Mouse (Mus musculus) adrenal gland, postnatal 0 days (tissue): ENCODE results near the gene B4galt3. TPM values are rescaled to one million over a fixed set of nuclear protein-coding genes. Genes with fewer than 3 reads are reported as not detected.

ENCODE experiments used
- polyA plus RNA-seq: library from polyadenylated mRNA; unstranded; fragments of >200 nt; fragmentation: Nextera tagmentation; extraction: Ambion mirVana; gene quantifications from 2 replicates; pipeline ENCODE4 v1.2.1, GENCODE M21; 2015

B4galt3 gene
- polyA plus RNA-seq: 25.8 and 38.1 TPM in 2 replicates

GRCm38 (mm10) chr1:171269848-171270572 lies at the start of gene B4galt3:
TSS of gene B4galt3 (plus strand) at chr1:171270328.

GRCm38 (mm10) chr1:171222238-171223155 lies 47.6 kb upstream of the B4galt3 start, which contains the start of gene Tomm40l:
TSS of gene Tomm40l (minus strand) at chr1:171222514.

GRCm38 (mm10) chr1:171224857-171225256 lies 45.3 kb upstream of the B4galt3 start, which contains the start of gene Apoa2:
TSS of gene Apoa2 (plus strand) at chr1:171225054.

GRCm38 (mm10) chr1:171234126-171234525 lies 36.0 kb upstream of the B4galt3 start, which contains the start of gene Fcer1g:
TSS of gene Fcer1g (minus strand) at chr1:171234365.

GRCm38 (mm10) chr1:171249913-171250600 lies 20.1 kb upstream of the B4galt3 start, which contains the start of gene Adamts4:
TSS of gene Adamts4 (plus strand) at chr1:171250421.

GRCm38 (mm10) chr1:171250680-171251593 lies 19.2 kb upstream of the B4galt3 start, which contains the start of gene Ndufs2:
TSS of gene Ndufs2 (minus strand) at chr1:171251388.

GRCm38 (mm10) chr1:171280916-171281527 lies 10.9 kb downstream of the B4galt3 start, which contains the start of gene Ppox:
TSS of gene Ppox (minus strand) at chr1:171281186.

GRCm38 (mm10) chr1:171287136-171288081 lies 17.3 kb downstream of the B4galt3 start, which contains the start of gene Usp21:
TSS of gene Usp21 (minus strand) at chr1:171287991.

GRCm38 (mm10) chr1:171294298-171295062 lies 24.4 kb downstream of the B4galt3 start, which contains the start of gene Ufc1:
TSS of gene Ufc1 (minus strand) at chr1:171295024.

Other genes starting within 250 kb of the B4galt3 start
- gene Fcgr3, start 205.4 kb upstream of the B4galt3 start, polyA plus RNA-seq: 42.6 and 55.1 TPM in 2 replicates
- 4.1 and 7.5 TPM in 2 replicates for gene Cfap126, start 156.4 kb upstream of the B4galt3 start, polyA plus RNA-seq
- gene Sdhc, start 119.7 kb upstream of the B4galt3 start, polyA plus RNA-seq: 198 and 253 TPM in 2 replicates
- 9.0 and 16.4 TPM in 2 replicates for gene Mpz, start 119.6 kb upstream of the B4galt3 start, polyA plus RNA-seq
- 6.8 and 12.3 TPM in 2 replicates for gene Pcp4l1, start 74.1 kb upstream of the B4galt3 start, polyA plus RNA-seq
- gene Nr1i3, start 56.4 kb upstream of the B4galt3 start, polyA plus RNA-seq: 1.7 and 2.5 TPM in 2 replicates
- gene Tomm40l, start 47.8 kb upstream of the B4galt3 start, polyA plus RNA-seq: 24.7 and 27.6 TPM in 2 replicates
- 476 and 741 TPM in 2 replicates for gene Apoa2, start 45.3 kb upstream of the B4galt3 start, polyA plus RNA-seq
- gene Fcer1g, start 36.0 kb upstream of the B4galt3 start, polyA plus RNA-seq: 91.3 and 98.9 TPM in 2 replicates
- gene Adamts4, start 19.9 kb upstream of the B4galt3 start, polyA plus RNA-seq: 2.1 and 2.6 TPM in 2 replicates
- 307 and 430 TPM in 2 replicates for gene Ndufs2, start 18.9 kb upstream of the B4galt3 start, polyA plus RNA-seq
- 19.7 and 42.8 TPM in 2 replicates for gene Ppox, start 10.9 kb downstream of the B4galt3 start, polyA plus RNA-seq
- gene Usp21, start 17.7 kb downstream of the B4galt3 start, polyA plus RNA-seq: 27.7 and 43.9 TPM in 2 replicates
- gene Ufc1, start 24.7 kb downstream of the B4galt3 start, polyA plus RNA-seq: 136 and 154 TPM in 2 replicates
- 25.9 and 36.8 TPM in 2 replicates for gene Dedd, start 58.8 kb downstream of the B4galt3 start, polyA plus RNA-seq
- gene Nit1, start 75.3 kb downstream of the B4galt3 start, polyA plus RNA-seq: 36.4 and 71.2 TPM in 2 replicates
- gene Pfdn2, start 75.3 kb downstream of the B4galt3 start, polyA plus RNA-seq: 71.6 and 101 TPM in 2 replicates
- gene Klhdc9, start 90.5 kb downstream of the B4galt3 start, polyA plus RNA-seq: 5.3 and 6.9 TPM in 2 replicates
- 0.19 and 0.27 TPM in 2 replicates for gene Nectin4, start 99.8 kb downstream of the B4galt3 start, polyA plus RNA-seq
- 2.2 and 2.3 TPM in 2 replicates for gene Arhgap30, start 118.6 kb downstream of the B4galt3 start, polyA plus RNA-seq
- gene Usf1, start 141.0 kb downstream of the B4galt3 start, polyA plus RNA-seq: 54.5 and 56.5 TPM in 2 replicates
- 2.3 and 2.7 TPM in 2 replicates for gene Tstd1, start 148.5 kb downstream of the B4galt3 start, polyA plus RNA-seq
- 56.2 and 87.2 TPM in 2 replicates for gene F11r, start 167.2 kb downstream of the B4galt3 start, polyA plus RNA-seq
- 16.8 and 18.8 TPM in 2 replicates for gene Alyref2, start 233.2 kb downstream of the B4galt3 start, polyA plus RNA-seq